Mouse (Mus musculus): ENCODE measurements around the gene Krtap6-1. TPM values are rescaled to one million over a fixed set of nuclear protein-coding genes. Genes with fewer than 3 reads are reported as not detected.
"Not testable (repeated sequence)": the region's sequence is repeated elsewhere in the genome, so short reads cannot be mapped to it uniquely, and the experiment has no call there.

Krtap6-1 gene
- not detected in 2 replicates for polyA plus RNA-seq (2016; fragmentation: Nextera tagmentation; extraction: Ambion mirVana)

DNA sequence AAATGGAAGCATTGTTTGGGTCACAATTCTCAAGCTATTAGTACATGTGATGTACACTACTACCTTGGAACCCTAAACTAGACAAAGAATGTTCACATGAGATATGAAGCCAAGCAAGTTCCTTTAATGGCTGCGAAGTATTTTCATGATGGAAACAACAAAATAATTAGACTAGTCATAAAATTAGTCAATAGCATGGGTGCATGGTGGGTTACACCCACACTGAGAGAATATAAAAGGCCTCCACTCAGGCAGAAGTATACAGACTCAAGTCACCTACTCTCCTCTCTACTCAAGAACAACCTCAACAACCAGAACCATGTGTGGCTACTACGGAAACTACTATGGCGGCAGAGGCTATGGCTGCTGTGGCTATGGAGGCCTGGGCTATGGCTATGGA, at the start of gene Krtap6-1:
Krtap6-1 (plus strand) TSS at position 301 of the 400 bp plus-strand sequence.
- not testable (repeated sequence) for H3K27ac ChIP-seq; H3K27me3 ChIP-seq (ENCODE audit: insufficient read depth, poor library complexity, severe bottlenecking); H3K4me3 ChIP-seq; DNase-seq (ENCODE audit: low spot score); H3K9me3 ChIP-seq; H3K4me1 ChIP-seq (replicated peaks); H3K36me3 ChIP-seq
- 93% methylated on average over 3 of the region's 3 CpGs for WGBS

DNA sequence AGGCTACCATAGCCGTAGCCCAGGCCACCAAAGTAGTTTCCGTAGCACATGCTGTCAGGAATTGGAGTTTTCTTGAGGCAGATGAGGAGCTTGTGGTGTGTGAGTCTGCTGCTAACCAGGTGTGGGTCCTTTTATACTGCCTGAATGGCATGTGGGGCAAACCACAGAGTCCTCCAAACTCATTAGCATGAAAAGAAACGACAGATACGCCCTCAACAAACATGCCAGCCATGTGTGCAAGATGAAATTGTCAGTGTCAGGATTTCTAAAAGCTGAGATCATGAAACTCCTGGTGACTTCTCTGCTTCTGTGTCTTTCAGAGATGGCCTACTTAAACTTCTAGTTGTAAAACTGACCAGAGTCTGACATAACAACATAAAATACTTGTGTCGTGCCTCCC, 20.8 kb upstream of the Krtap6-1 start, which contains the start of gene Krtap22-2:
Krtap22-2 (minus strand) TSS at position 101 of the 400 bp plus-strand sequence.
- H3K27ac ChIP-seq, result no peak within 1 kb of the TSS
- H3K9me3 ChIP-seq, result no peaks in the 10 kb centered on the region
- 82% methylated on average over 5 of the region's 5 CpGs for WGBS
- no peak within 1 kb of the TSS for H3K4me3 ChIP-seq
- H3K27me3 ChIP-seq (ENCODE audit: insufficient read depth, poor library complexity, severe bottlenecking), result no peaks in the 10 kb centered on the region
- no peak for DNase-seq (ENCODE audit: low spot score)
- no peaks in the 10 kb centered on the region for H3K36me3 ChIP-seq
- H3K4me1 ChIP-seq (replicated peaks), result no peaks in the 10 kb centered on the region

DNA sequence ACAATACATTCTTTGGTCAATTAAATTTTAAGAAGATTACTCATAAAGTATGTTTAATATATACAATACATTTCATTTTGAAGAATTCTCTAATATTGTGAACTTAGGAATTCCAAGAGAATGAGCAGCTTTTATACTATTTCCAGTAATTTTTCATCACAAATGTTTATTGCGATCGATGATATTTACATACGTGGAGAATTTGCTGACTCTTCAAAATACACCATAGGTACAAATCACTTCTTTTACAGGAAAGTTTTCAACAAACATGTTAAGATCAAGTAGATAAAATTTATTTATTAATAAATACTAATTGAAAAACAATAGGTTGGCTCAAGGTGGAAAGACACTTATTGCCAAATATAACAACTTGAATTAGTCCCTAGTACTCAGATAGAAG, 17.5 kb upstream of the Krtap6-1 start:
- Histone ChIP-seq H3K4me1 (replicated peaks) (no peaks in the 10 kb centered on the region), H3K27ac (no peak overlapping the region), H3K4me3 (no peak overlapping the region), H3K27me3 (ENCODE audit: insufficient read depth, poor library complexity, severe bottlenecking) (no peaks in the 10 kb centered on the region), H3K36me3 (no peaks in the 10 kb centered on the region), H3K9me3 (no peaks in the 10 kb centered on the region)
- no peak for DNase-seq (ENCODE audit: low spot score)
- 94% methylated on average over 3 of the region's 3 CpGs for WGBS

DNA sequence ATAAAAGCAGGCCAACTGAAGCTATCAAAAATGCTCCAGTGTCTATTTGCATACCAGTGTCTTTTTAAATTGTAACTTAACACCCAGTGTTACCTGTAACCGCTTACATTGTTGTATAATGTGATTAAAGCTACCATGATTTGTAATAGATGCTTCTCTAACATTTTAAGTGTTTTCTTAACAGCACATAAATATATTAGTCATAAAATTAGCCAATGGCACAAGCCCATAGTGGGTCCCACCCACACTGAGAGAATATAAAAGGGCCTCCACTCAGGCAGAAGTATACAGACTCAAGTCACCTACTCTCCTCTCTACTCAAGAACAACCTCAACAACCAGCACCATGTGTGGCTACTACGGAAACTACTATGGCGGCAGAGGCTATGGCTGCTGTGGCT, 16.5 kb upstream of the Krtap6-1 start, which contains the start of gene Gm10229:
Gm10229 (plus strand) TSS at position 301 of the 400 bp plus-strand sequence.
- DNase-seq (ENCODE audit: low spot score); H3K4me1 ChIP-seq (replicated peaks); H3K9me3 ChIP-seq; H3K27me3 ChIP-seq (ENCODE audit: insufficient read depth, poor library complexity, severe bottlenecking); H3K4me3 ChIP-seq; H3K27ac ChIP-seq; H3K36me3 ChIP-seq: not testable (repeated sequence)
- WGBS, result 91% methylated on average over 3 of the region's 3 CpGs

DNA sequence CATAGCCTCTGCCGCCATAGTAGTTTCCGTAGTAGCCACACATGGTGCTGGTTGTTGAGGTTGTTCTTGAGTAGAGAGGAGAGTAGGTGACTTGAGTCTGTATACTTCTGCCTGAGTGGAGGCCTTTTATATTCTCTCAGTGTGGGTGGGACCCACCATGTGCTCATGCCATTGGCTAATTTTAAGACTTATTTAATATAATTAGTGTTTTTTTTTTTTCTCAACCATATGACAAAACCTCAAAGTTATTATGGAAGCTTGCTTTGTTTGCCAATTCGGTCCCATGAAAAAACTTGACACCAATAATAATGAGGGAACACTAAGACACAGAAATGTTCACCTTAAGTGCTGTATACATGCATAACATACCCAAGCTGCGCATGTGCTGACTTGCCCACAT, 9.9 kb downstream of the Krtap6-1 start, which contains the start of gene Gm10228:
Gm10228 (minus strand) TSS at position 101 of the 400 bp plus-strand sequence.
- not testable (repeated sequence) for H3K4me1 ChIP-seq (replicated peaks); H3K36me3 ChIP-seq; H3K27me3 ChIP-seq (ENCODE audit: insufficient read depth, poor library complexity, severe bottlenecking); H3K4me3 ChIP-seq; H3K27ac ChIP-seq; H3K9me3 ChIP-seq; DNase-seq (ENCODE audit: low spot score)
- 91% methylated on average over 2 of the region's 4 CpGs for WGBS

DNA sequence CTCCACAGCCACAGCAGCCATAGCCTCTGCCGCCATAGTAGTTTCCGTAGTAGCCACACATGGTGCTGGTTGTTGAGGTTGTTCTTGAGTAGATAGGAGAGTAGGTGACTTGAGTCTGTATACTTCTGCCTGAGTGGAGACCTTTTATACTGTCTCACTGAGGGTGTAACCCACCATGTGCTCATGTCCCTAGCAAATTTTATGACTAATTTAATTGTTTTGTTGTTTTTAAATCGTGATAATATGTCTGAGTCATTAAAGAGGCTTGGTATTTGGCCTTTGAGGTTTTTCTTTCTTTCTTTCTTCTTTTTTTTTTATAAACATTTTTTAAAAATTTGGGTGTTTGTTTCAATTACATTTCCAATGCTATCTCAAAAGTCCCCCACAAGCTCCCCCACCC, 16.3 kb downstream of the Krtap6-1 start, which contains the start of gene Krtap6-5:
Krtap6-5 (minus strand) TSS at position 101 of the 400 bp plus-strand sequence.
- Histone ChIP-seq H3K27ac (no peak within 1 kb of the TSS), H3K27me3 (ENCODE audit: insufficient read depth, poor library complexity, severe bottlenecking) (no peaks in the 10 kb centered on the region), H3K36me3 (no peaks in the 10 kb centered on the region), H3K4me1 (replicated peaks) (no peaks in the 10 kb centered on the region), H3K4me3 (no peak within 1 kb of the TSS), H3K9me3 (no peaks in the 10 kb centered on the region)
- 87% methylated on average over 3 of the region's 3 CpGs for WGBS
- no peak for DNase-seq (ENCODE audit: low spot score)

DNA sequence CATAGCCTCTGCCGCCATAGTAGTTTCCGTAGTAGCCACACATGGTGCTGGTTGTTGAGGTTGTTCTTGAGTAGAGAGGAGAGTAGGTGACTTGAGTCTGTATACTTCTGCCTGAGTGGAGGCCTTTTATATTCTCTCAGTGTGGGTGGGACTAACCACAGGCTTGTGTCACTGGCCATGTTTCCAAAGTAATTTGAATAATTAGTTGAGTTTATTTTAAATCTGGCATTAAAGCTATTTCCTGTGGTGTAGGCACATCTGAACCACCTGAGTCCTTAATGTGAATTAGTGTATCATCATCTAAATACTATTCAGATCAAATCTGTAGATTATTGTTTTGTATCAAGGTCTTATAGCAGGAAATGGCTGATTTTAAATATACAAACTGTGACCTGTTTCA, 32.4 kb downstream of the Krtap6-1 start, which contains the start of gene 1110025L11Rik:
1110025L11Rik (minus strand) TSS at position 101 of the 400 bp plus-strand sequence.
- H3K27me3 ChIP-seq (ENCODE audit: insufficient read depth, poor library complexity, severe bottlenecking); H3K4me3 ChIP-seq; H3K36me3 ChIP-seq; H3K4me1 ChIP-seq (replicated peaks); H3K27ac ChIP-seq; DNase-seq (ENCODE audit: low spot score); H3K9me3 ChIP-seq: not testable (repeated sequence)
- no CpG with 5 or more reads among the region's 2 CpGs for WGBS

DNA sequence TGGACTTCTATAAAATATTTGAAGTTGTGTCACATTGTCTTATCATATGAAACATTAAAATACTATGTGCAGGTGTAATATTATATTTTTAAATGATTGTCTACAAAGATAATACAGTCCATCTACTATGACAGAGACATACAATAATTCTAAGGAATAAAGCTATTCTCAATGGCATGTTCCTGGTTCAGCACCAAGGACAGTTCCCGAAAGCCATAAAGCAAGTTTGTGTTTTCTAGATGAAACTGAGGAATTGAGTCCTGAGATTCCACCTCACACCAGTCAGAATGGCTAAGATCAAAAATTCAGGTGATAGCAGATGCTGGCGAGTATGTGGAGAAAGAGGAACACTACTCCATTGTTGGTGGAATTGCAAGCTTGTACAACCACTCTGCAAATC, 39.5 kb downstream of the Krtap6-1 start:
- DNase-seq (ENCODE audit: low spot score), result peak; percentile 3
- H3K4me1 ChIP-seq (replicated peaks); H3K27ac ChIP-seq; H3K27me3 ChIP-seq (ENCODE audit: insufficient read depth, poor library complexity, severe bottlenecking); H3K4me3 ChIP-seq; H3K36me3 ChIP-seq; H3K9me3 ChIP-seq: not testable (repeated sequence)
- 75% methylated on average over 2 of the region's 2 CpGs for WGBS

Other genes with a start within 250 kb of the Krtap6-1 start
- gene Gm20741, start 219.5 kb upstream of the Krtap6-1 start, polyA plus RNA-seq (2016; fragmentation: Nextera tagmentation; extraction: Ambion mirVana), result not detected in 2 replicates
- gene Krtap15, start 211.5 kb upstream of the Krtap6-1 start, polyA plus RNA-seq (2016; fragmentation: Nextera tagmentation; extraction: Ambion mirVana), result not detected in 2 replicates
- gene Krtap14, start 205.6 kb upstream of the Krtap6-1 start, polyA plus RNA-seq (2016; fragmentation: Nextera tagmentation; extraction: Ambion mirVana), result not detected in 2 replicates
- gene Krtap19-1, start 162.3 kb upstream of the Krtap6-1 start, polyA plus RNA-seq (2016; fragmentation: Nextera tagmentation; extraction: Ambion mirVana), result not detected in 2 replicates
- gene Krtap19-2, start 157.4 kb upstream of the Krtap6-1 start, polyA plus RNA-seq (2016; fragmentation: Nextera tagmentation; extraction: Ambion mirVana), result not detected in 2 replicates
- gene Krtap19-3, start 153.7 kb upstream of the Krtap6-1 start, polyA plus RNA-seq (2016; fragmentation: Nextera tagmentation; extraction: Ambion mirVana), result not detected in 2 replicates
- gene Krtap19-4, start 146.6 kb upstream of the Krtap6-1 start, polyA plus RNA-seq (2016; fragmentation: Nextera tagmentation; extraction: Ambion mirVana), result not detected in 2 replicates
- not detected in 2 replicates for gene Krtap19-5, start 135.2 kb upstream of the Krtap6-1 start, polyA plus RNA-seq (2016; fragmentation: Nextera tagmentation; extraction: Ambion mirVana)
- gene Krtap19-9b, start 99.4 kb upstream of the Krtap6-1 start, polyA plus RNA-seq (2016; fragmentation: Nextera tagmentation; extraction: Ambion mirVana), result not detected in 2 replicates
- not detected in 2 replicates for gene Krtap16-3, start 68.8 kb upstream of the Krtap6-1 start, polyA plus RNA-seq (2016; fragmentation: Nextera tagmentation; extraction: Ambion mirVana)
- gene Krtap22-2, start 20.9 kb upstream of the Krtap6-1 start, polyA plus RNA-seq (2016; fragmentation: Nextera tagmentation; extraction: Ambion mirVana), result not detected in 2 replicates
- gene Gm10229, start 16.4 kb upstream of the Krtap6-1 start, polyA plus RNA-seq (2016; fragmentation: Nextera tagmentation; extraction: Ambion mirVana), result not detected in 2 replicates
- not detected in 2 replicates for gene Gm10228, start 9.8 kb downstream of the Krtap6-1 start, polyA plus RNA-seq (2016; fragmentation: Nextera tagmentation; extraction: Ambion mirVana)
- gene Krtap6-5, start 16.2 kb downstream of the Krtap6-1 start, polyA plus RNA-seq (2016; fragmentation: Nextera tagmentation; extraction: Ambion mirVana), result not detected in 2 replicates
- gene 1110025L11Rik, start 32.3 kb downstream of the Krtap6-1 start, polyA plus RNA-seq (2016; fragmentation: Nextera tagmentation; extraction: Ambion mirVana), result not detected in 2 replicates
- not detected in 2 replicates for gene Krtap6-3, start 52.3 kb downstream of the Krtap6-1 start, polyA plus RNA-seq (2016; fragmentation: Nextera tagmentation; extraction: Ambion mirVana)
- gene Gm6358, start 109.2 kb downstream of the Krtap6-1 start, polyA plus RNA-seq (2016; fragmentation: Nextera tagmentation; extraction: Ambion mirVana), result not detected in 2 replicates
- not detected in 2 replicates for gene Gm10061, start 119.4 kb downstream of the Krtap6-1 start, polyA plus RNA-seq (2016; fragmentation: Nextera tagmentation; extraction: Ambion mirVana)
- not detected in 2 replicates for gene Gm9789, start 126.3 kb downstream of the Krtap6-1 start, polyA plus RNA-seq (2016; fragmentation: Nextera tagmentation; extraction: Ambion mirVana)
- not detected in 2 replicates for gene Gm7735, start 137.8 kb downstream of the Krtap6-1 start, polyA plus RNA-seq (2016; fragmentation: Nextera tagmentation; extraction: Ambion mirVana)
- not detected in 2 replicates for gene 1110057P08Rik, start 143.0 kb downstream of the Krtap6-1 start, polyA plus RNA-seq (2016; fragmentation: Nextera tagmentation; extraction: Ambion mirVana)
- not detected in 2 replicates for gene Krtap20-2, start 174.2 kb downstream of the Krtap6-1 start, polyA plus RNA-seq (2016; fragmentation: Nextera tagmentation; extraction: Ambion mirVana)

Measured in hindbrain, embryonic 10.5 days (tissue).